Mouse (Mus musculus) embryonic facial prominence, embryonic 15.5 days (tissue): ENCODE data around the gene Jkamp. TPM values are rescaled to one million over a fixed set of nuclear protein-coding genes. Genes with fewer than 3 reads are reported as not detected.
"Not testable (repeated sequence)": the region's sequence is repeated elsewhere in the genome, so short reads cannot be mapped to it uniquely, and the experiment has no call there.

Experiments used
- ATAC-seq: fragments of 200-750 bp; cut with Nextera tagmentation; 2 replicates; pipeline ENCODE4 v1.8.0; 2017; ENCODE audit warnings: low read depth, moderate TSS enrichment; ENCODE audit not compliant: insufficient number of reproducible peaks, low FRiP score, low TSS enrichment
- H3K27ac ChIP-seq: fragments of 300-500 bp; sonication (generic); replicated peaks from 2 replicates; pipeline ENCODE4 v1.5.1; 2015; ENCODE audit warnings: mild to moderate bottlenecking, inconsistent platforms
- H3K27me3 ChIP-seq: fragments of 300-500 bp; sonication (generic); 2 replicates; pipeline ENCODE4 v1.6.1; 2015; ENCODE audit warnings: inconsistent platforms
- H3K36me3 ChIP-seq: fragments of 300-500 bp; sonication (generic); 2 replicates; pipeline ENCODE4 v1.6.1; 2015; ENCODE audit warnings: mild to moderate bottlenecking, inconsistent platforms
- H3K4me1 ChIP-seq: fragments of 300-500 bp; sonication (generic); 2 replicates; pipeline ENCODE4 v1.6.1; 2015; ENCODE audit warnings: inconsistent platforms
- H3K4me2 ChIP-seq: fragments of 300-500 bp; sonication (generic); replicated peaks from 2 replicates; pipeline ENCODE4 v1.6.1; 2015; ENCODE audit warnings: mild to moderate bottlenecking, inconsistent platforms
- H3K4me3 ChIP-seq: fragments of 300-500 bp; sonication (generic); replicated peaks from 2 replicates; pipeline ENCODE4 v1.5.1; 2015; ENCODE audit warnings: mild to moderate bottlenecking, inconsistent platforms
- H3K9ac ChIP-seq: fragments of 300-500 bp; sonication (generic); 2 replicates; pipeline ENCODE4 v1.6.1; 2015; ENCODE audit warnings: inconsistent platforms
- H3K9me3 ChIP-seq: fragments of 300-500 bp; sonication (generic); replicated peaks from 2 replicates; pipeline ENCODE4 v1.6.1; 2016; ENCODE audit warnings: inconsistent platforms
- WGBS: fragments of 180-500 bp; shearing (Covaris S2); methylation state at CpG from one replicate; pipeline ENCODE4 v1.1.7; 2015; 5-methylcytosine and 5-hydroxymethylcytosine counted together
- polyA plus RNA-seq: library from polyadenylated mRNA; unstranded; fragments of >200 nt; fragmentation: Nextera tagmentation; extraction: Ambion mirVana; gene quantifications from 2 replicates; pipeline ENCODE4 v1.2.1, GENCODE M21; 2015

Gene Jkamp
- polyA plus RNA-seq: 71.5 and 77.0 TPM in 2 replicates

DNA sequence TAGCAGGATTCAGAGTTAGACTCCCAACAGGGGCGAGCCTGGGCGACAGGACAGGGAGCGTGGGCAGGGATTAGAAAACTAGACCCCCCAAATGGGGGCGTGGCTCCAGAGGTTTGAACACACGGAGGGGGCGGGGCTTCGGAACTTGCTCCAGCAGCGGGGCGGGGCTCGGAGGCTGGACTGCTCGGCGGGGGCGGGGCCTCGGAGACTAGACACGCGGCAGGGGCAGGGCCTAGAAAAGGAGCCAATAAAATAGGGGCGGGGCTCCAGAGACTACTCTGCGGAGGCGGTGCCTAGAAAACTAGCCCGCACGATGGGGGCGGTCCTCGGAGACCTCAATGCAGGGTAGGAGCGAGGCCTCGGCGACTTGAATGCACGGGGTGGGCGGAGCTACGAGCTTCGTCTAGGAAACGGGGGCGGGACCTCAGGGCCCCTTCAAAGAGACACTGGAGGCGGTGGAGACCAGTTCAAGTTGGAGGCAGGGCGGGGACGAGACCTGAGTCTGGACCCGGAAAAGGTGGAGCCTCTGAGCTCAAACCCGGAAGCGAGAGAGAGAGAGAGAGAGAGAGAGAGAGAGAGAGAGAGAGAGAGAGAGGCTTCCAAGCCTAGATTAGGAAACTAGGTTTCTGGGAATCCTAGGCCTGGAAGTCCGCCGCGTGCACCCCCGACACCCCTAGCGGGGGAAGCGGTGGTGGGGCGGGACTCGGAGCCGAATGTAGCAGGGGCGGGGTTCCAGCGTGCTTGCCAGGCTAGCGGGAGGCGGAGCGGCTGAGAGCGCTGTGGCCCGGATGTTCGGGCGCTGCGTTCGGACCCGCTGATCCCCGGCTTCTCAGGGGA lies at the start of gene Jkamp, which contains the start of gene L3hypdh:
Gene Jkamp (plus strand): TSS at position 261 of the 837 bp plus-strand sequence.
Gene L3hypdh (minus strand): TSS at position 111 of the 837 bp plus-strand sequence.
- no peaks in the 10 kb centered on the region for H3K36me3 ChIP-seq
- peak; percentile 98 for ATAC-seq
- H3K4me3 ChIP-seq: peak within 1 kb of the TSS; percentile 77
- 1% methylated on average over 60 of the region's 60 CpGs for WGBS
- H3K27me3 ChIP-seq: no peaks in the 10 kb centered on the region
- peak within 1 kb of the TSS; percentile 65 for H3K9ac ChIP-seq
- H3K27ac ChIP-seq: peak within 1 kb of the TSS; percentile 97
- no peaks in the 10 kb centered on the region for H3K9me3 ChIP-seq
- peak within 1 kb of the TSS; percentile 76 for H3K4me2 ChIP-seq
- H3K4me1 ChIP-seq: peaks cover 29% of the 10 kb centered on the region

DNA sequence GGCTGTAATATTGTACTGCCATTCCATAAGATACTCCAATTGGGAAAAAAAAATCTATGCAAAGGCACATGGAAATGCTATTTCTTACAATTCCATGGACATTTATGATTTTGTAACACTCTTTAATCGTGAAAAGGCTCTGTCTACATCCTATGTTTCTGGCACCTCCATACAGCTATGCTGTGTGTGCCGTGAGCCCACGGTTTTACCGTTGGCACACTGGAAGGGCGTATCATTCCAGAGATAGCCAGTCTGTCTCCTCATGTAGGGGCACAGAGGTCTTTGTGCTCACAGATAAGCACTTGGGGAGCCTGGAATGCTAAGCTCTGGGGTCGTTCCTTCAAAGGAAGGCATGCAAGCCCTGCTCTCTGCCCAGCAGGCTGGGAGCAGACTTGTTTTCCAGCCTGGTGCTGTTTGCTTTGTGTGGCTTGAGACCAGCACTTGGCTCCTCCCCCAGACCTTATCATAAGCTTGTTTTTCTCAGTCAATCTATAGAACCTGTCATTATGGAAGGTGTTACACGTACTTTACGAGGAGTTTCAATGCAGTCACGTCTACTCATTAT lies 49.2 kb upstream of the Jkamp start:
- no peaks in the 10 kb centered on the region for H3K9me3 ChIP-seq
- H3K4me3 ChIP-seq: no peak overlapping the region
- no peaks in the 10 kb centered on the region for H3K27me3 ChIP-seq
- no peak overlapping the region for H3K27ac ChIP-seq
- no peak overlapping the region for H3K4me2 ChIP-seq
- no peaks in the 10 kb centered on the region for H3K36me3 ChIP-seq
- no peak for ATAC-seq
- no peaks in the 10 kb centered on the region for H3K4me1 ChIP-seq
- WGBS: 69% methylated on average over 9 of the region's 9 CpGs
- H3K9ac ChIP-seq: no peak overlapping the region

DNA sequence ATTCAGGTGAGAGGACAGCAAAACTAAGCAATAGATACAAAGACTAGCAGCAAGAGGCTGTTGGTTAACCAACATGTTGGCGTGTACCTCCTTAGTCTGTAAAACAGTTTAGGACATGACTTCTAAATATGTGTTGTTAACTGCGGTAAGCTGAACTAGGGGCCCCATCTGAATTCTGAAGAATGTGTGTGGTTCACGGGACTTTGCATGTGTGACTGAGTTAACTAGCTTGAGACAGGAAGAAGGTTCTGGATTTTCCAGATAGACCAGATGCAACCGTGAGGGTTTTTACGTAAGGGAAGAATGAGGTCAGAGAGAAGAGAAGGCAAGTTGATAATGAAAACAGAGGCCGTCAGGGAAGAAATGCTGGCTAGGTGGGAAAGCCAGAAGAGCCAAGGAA lies 48.3 kb upstream of the Jkamp start:
- H3K36me3 ChIP-seq: no peaks in the 10 kb centered on the region
- no peaks in the 10 kb centered on the region for H3K27me3 ChIP-seq
- no peak overlapping the region for H3K4me3 ChIP-seq
- no peak overlapping the region for H3K9ac ChIP-seq
- H3K27ac ChIP-seq: no peak overlapping the region
- H3K9me3 ChIP-seq: no peaks in the 10 kb centered on the region
- ATAC-seq: no peak
- 77% methylated on average over 6 of the region's 6 CpGs for WGBS
- no peaks in the 10 kb centered on the region for H3K4me1 ChIP-seq
- H3K4me2 ChIP-seq: no peak overlapping the region

DNA sequence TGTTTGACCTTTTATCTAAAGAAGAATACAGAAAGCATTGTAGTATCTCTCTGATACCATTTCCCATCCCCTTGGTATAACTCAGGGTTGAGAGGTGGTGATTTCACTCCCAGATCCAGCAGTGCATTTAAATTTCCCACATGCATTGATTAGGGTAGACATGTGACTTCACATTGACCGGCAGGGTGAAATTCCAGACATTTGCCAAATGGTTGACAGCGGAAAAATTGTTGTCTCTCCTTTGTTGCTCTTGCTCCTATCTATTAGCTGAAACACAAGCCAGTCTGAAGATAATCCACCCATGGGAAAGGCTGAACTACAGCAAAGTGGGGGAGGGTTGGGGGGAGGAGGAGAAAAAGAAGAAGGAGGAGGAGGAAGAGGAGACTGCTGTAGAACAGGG lies 46.5 kb upstream of the Jkamp start:
- Histone ChIP-seq H3K27ac (no peak overlapping the region), H3K27me3 (no peaks in the 10 kb centered on the region), H3K36me3 (no peaks in the 10 kb centered on the region), H3K9ac (no peak overlapping the region), H3K4me3 (no peak overlapping the region), H3K4me2 (no peak overlapping the region), H3K9me3 (no peaks in the 10 kb centered on the region), H3K4me1 (no peaks in the 10 kb centered on the region)
- 49% methylated on average over 2 of the region's 2 CpGs for WGBS
- no peak for ATAC-seq

DNA sequence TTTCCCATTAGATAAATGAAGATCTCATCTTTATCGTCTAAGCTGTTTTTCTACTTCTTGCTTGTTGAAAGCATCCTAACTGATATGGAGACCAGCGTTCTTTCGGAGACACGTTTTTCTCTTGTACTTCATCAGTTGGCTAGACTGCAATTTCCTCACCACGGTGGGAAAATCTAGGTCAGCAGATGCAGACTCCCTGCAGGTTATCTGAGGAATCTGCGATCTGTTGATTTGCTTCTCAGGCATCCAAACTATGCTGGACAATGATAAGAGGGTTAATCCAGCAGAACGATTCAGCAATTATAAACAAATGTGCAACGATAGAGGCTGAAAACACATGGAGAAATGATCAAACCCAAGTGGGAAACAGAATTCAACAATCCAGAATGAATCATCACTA lies 45.9 kb upstream of the Jkamp start:
- Histone ChIP-seq H3K4me2 (no peak overlapping the region), H3K9me3 (no peaks in the 10 kb centered on the region), H3K36me3 (no peaks in the 10 kb centered on the region), H3K4me1 (no peaks in the 10 kb centered on the region), H3K9ac (no peak overlapping the region), H3K4me3 (no peak overlapping the region), H3K27me3 (no peaks in the 10 kb centered on the region), H3K27ac (no peak overlapping the region)
- ATAC-seq: no peak
- WGBS: 62% methylated on average over 8 of the region's 8 CpGs

DNA sequence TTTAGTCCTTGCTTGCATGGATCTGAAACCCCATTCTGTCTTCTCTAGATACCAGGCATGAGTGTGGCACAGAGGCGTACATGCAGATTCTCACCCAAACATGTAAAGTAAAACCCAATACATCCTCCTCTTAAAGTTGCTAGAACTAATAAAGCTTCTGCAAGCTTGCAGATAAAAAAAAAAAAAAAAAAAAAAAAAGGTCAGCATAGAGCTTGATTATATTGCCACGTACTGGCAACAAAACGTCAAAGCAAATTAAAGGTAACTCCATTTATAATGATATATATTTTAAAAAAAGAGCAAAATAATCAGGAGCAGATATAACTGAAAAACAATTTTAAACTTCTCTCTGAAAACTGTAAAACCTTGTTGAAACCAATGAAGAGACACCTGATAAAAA lies 44.2 kb upstream of the Jkamp start:
- 92% methylated on average over 3 of the region's 3 CpGs for WGBS

DNA sequence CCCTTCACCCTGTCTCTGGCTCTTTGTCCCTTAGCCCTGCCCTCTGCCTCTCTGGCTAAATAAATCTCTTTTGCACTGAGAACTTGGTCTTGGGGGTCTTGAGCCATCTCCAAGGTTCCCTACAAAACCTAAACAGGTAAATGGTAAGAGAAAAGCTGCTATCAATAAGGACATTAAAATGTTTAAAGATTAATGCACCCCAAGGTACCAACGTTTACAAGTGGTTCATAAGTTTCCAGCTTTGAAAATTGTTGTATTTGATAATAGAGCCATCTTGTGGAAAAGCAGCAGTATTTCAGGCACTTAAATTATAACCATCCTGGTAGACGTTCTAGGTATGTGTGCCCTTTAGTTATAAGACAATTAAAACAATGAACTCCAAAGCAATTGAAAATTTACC lies 37.9 kb upstream of the Jkamp start:
- ATAC-seq: no peak
- Histone ChIP-seq H3K9me3 (peaks cover 8% of the 10 kb centered on the region; the same call in 1 of the 2 replicates), H3K27me3 (no peaks in the 10 kb centered on the region), H3K27ac (no peak overlapping the region), H3K9ac (no peak overlapping the region), H3K36me3 (no peaks in the 10 kb centered on the region), H3K4me3 (no peak overlapping the region), H3K4me2 (no peak overlapping the region), H3K4me1 (no peaks in the 10 kb centered on the region)
- WGBS: 2% methylated on average over 2 of the region's 2 CpGs

More for the DNA sequence above, 44.2 kb upstream of the Jkamp start:
- H3K4me2 ChIP-seq: no peak overlapping the region
- no peaks in the 10 kb centered on the region for H3K27me3 ChIP-seq
- H3K9ac ChIP-seq: no peak overlapping the region
- no peaks in the 10 kb centered on the region for H3K36me3 ChIP-seq
- no peak for ATAC-seq
- H3K4me3 ChIP-seq: no peak overlapping the region
- no peaks in the 10 kb centered on the region for H3K9me3 ChIP-seq
- H3K27ac ChIP-seq: no peak overlapping the region
- no peaks in the 10 kb centered on the region for H3K4me1 ChIP-seq

DNA sequence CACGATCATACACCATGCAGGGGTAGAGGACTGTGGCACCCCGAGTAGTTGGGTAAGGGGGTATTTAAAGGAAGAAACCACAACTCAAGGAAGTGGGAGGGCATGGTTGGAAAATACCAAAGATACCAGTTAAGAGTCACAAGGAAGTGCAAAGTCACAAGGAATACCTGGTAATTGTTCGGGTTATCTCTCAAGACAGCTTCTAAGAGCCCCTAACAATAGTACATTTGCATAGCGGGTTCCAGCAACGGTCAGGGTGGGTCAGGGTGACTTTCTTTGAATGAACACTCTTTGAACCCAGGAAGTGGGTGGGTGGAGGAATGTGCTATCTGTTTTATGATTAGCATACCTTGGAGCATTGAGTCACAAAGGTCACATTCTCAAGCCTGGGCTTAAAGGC lies 35.2 kb upstream of the Jkamp start:
- not testable (repeated sequence) for H3K4me2 ChIP-seq, H3K27ac ChIP-seq, ATAC-seq, H3K36me3 ChIP-seq, H3K4me3 ChIP-seq, H3K9me3 ChIP-seq, H3K4me1 ChIP-seq, H3K27me3 ChIP-seq, H3K9ac ChIP-seq
- WGBS: 89% methylated on average over 5 of the region's 5 CpGs

DNA sequence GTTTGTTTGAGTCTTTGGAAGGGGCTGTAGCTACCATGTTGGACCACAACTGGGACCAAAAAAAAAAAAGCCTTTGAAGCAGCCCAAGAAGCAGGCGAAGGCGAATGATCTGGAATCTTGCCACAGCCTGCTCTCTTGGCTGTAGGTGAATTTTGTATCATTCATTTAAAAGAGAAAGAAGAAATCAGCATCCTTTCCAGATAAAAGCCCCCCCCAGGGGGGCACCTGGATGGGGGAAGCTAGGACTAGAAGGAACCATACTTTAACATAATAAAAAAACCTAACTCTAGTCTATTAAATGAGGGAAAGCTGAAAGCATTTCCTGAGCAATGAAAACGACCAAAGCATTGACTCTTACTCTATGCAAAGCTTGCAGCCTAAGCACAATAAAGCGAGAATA lies 34.6 kb upstream of the Jkamp start:
- H3K9ac ChIP-seq: no peak overlapping the region
- no peaks in the 10 kb centered on the region for H3K4me1 ChIP-seq
- H3K27me3 ChIP-seq: no peaks in the 10 kb centered on the region
- H3K36me3 ChIP-seq: no peaks in the 10 kb centered on the region
- H3K9me3 ChIP-seq: peaks cover 8% of the 10 kb centered on the region; the same call in 1 of the 2 replicates
- no peak for ATAC-seq
- no peak overlapping the region for H3K4me3 ChIP-seq
- H3K4me2 ChIP-seq: no peak overlapping the region
- H3K27ac ChIP-seq: no peak overlapping the region
- 88% methylated on average over 4 of the region's 4 CpGs for WGBS

DNA sequence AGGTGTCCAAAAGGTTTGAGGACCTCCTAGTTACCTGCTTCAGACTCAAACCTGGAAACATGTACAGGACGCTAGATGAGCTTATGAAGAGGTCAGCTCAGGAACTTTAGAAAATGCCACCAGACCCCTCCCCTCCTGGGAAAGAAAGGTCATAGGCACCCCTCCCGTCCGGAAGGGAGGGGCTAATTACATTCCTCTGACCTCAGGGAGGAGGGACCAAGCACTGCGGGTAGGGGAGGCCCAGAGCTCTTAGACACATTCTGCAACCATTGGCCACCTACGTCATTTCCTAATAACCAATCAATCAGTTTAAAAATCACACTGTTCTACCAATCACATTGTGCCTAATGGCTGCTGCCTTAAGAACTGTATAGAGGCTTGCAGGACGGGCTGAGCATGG lies 32.8 kb upstream of the Jkamp start:
- no peaks in the 10 kb centered on the region for H3K27me3 ChIP-seq
- no peak overlapping the region for H3K4me3 ChIP-seq
- H3K27ac ChIP-seq: no peak overlapping the region
- H3K4me2 ChIP-seq: no peak overlapping the region
- 69% methylated on average over 6 of the region's 6 CpGs for WGBS
- no peaks in the 10 kb centered on the region for H3K36me3 ChIP-seq
- H3K9ac ChIP-seq: no peak overlapping the region
- H3K4me1 ChIP-seq: no peaks in the 10 kb centered on the region
- ATAC-seq: no peak
- peaks cover 8% of the 10 kb centered on the region; the same call in 1 of the 2 replicates for H3K9me3 ChIP-seq

DNA sequence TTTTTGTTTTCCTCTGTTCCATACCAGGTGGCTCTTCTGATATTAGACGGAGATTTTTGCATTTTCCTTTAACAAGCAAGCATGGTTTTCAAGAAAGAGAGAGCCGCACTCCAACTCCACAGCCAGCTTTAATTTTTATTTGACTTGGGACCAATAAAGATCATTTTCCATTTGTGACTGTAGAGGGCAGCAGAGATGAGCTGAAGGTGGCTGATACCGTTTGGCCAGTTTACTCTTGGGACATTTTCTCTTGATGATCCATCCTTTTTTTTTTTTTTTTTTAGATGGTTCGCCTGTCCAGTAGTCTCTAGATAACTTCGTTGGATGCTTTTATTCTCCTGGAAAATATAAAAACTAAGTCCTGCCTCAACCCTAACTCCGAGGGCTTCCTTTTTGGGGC lies 32.1 kb upstream of the Jkamp start:
- no peaks in the 10 kb centered on the region for H3K27me3 ChIP-seq
- H3K27ac ChIP-seq: no peak overlapping the region
- H3K4me3 ChIP-seq: no peak overlapping the region
- H3K36me3 ChIP-seq: no peaks in the 10 kb centered on the region
- no peak for ATAC-seq
- H3K9ac ChIP-seq: no peak overlapping the region
- peaks cover 8% of the 10 kb centered on the region; the same call in 1 of the 2 replicates for H3K9me3 ChIP-seq
- 35% methylated on average over 6 of the region's 6 CpGs for WGBS
- no peaks in the 10 kb centered on the region for H3K4me1 ChIP-seq
- H3K4me2 ChIP-seq: no peak overlapping the region
